Mouse (Mus musculus) heart, adult 2 months (tissue): ENCODE measurements around the gene Bmx. TPM values are rescaled to one million over a fixed set of nuclear protein-coding genes. Genes with fewer than 3 reads are reported as not detected.

Experiments
- DNase-seq, 2 experiments: peaks; one replicate each; pipeline ENCODE4 v3.0.0; 2021
- H3K27ac ChIP-seq: fragments of 200-600 bp; 2 replicates; pipeline ENCODE4 v1.8.1; 2022
- H3K27me3 ChIP-seq: fragments of 200-500 bp; 2 replicates; pipeline ENCODE4 v1.6.1; 2012; ENCODE audit warnings: mild to moderate bottlenecking, low read length, inconsistent platforms, mixed read lengths; ENCODE audit not compliant: control insufficient read depth, insufficient read depth
- H3K36me3 ChIP-seq: fragments of 200-500 bp; 2 replicates; pipeline ENCODE4 v1.6.1; 2012; ENCODE audit warnings: low read length, inconsistent platforms; ENCODE audit not compliant: control insufficient read depth, insufficient read depth
- H3K4me1 ChIP-seq: fragments of 200-500 bp; 2 replicates; pipeline ENCODE4 v1.6.1; 2011; ENCODE audit warnings: low read length; ENCODE audit not compliant: control insufficient read depth, insufficient read depth
- H3K4me3 ChIP-seq: fragments of 200-600 bp; 2 replicates; pipeline ENCODE4 v1.8.1; 2022
- H3K79me2 ChIP-seq: fragments of 200-500 bp; replicated peaks from 2 replicates; pipeline ENCODE4 v1.6.1; 2012; ENCODE audit warnings: mild to moderate bottlenecking, inconsistent platforms, low read length, moderate library complexity, mixed read lengths; ENCODE audit not compliant: control insufficient read depth, insufficient read depth
- H3K9ac ChIP-seq: fragments of 200-500 bp; 2 replicates; pipeline ENCODE4 v1.6.1; 2012; ENCODE audit warnings: low read depth, mild to moderate bottlenecking, control low read depth, inconsistent platforms, low read length, mixed read lengths
- CTCF ChIP-seq: fragments of 200-600 bp; IDR thresholded peaks from 2 replicates; pipeline ENCODE4 v1.8.1; 2022; ENCODE audit warnings: antibody characterized with exemption, mild to moderate bottlenecking, moderate library complexity
- EP300 ChIP-seq: fragments of 200-500 bp; IDR thresholded peaks from 2 replicates; pipeline ENCODE4 v1.6.1; 2011; ENCODE audit warnings: low read depth, low read length, control low read depth; ENCODE audit not compliant: insufficient read depth
- POLR2A ChIP-seq: fragments of 200-500 bp; IDR thresholded peaks from 2 replicates; pipeline ENCODE4 v1.6.1; 2011; ENCODE audit warnings: mild to moderate bottlenecking, low read depth, low read length, control low read depth; ENCODE audit not compliant: insufficient read depth
- WGBS: fragments of 180-500 bp; shearing (Covaris S2); methylation state at CpG from one replicate; pipeline ENCODE4 v1.1.7; 2018; 5-methylcytosine and 5-hydroxymethylcytosine counted together
- intact Hi-C: fragments of 180-260 bp; cut with DNase I; formaldehyde crosslinking; loops from one replicate; pipeline ENCODE4 v1.15.1; 2025
- polyA plus RNA-seq: library from polyadenylated mRNA; depleted of rRNA; stranded (reverse); fragments of >200 nt; gene quantifications from 2 replicates; pipeline ENCODE4 v1.2.3, GENCODE M21; 2012
- total RNA-seq, 2 experiments: library from RNA; stranded (reverse); gene quantifications; 2 replicates each; pipeline ENCODE4 v1.2.3; 2021

The Bmx gene
- total and polyA plus RNA-seq, 3 experiments: 1.2 to 2.3 (median 2.0) TPM

DNA sequence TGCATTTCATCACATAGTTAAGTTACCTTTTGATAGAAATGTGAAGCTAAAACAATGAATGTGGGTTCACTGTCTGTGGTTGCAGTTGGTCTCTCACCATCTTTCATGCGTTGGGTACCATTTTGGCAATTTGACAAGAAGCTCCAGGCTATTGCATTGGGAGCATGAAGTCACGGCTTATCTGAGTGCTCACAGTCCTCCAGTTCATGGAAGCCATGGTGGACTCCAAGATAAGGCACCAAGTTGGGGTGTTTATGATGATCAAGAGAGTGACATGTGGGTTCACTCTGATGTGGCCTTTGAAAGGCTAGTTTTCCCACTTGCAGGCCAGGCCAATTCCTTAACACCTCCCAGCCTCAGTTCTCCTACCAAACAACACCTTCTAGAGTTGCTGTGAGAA is 60.3 kb downstream of the Bmx start:
- Histone ChIP-seq H3K36me3 (no peaks in the 10 kb centered on the region), H3K27ac (no peak overlapping the region), H3K4me1 (no peaks in the 10 kb centered on the region), H3K9ac (no peak overlapping the region), H3K4me3 (no peak overlapping the region), H3K79me2 (no peaks in the 10 kb centered on the region), H3K27me3 (no peaks in the 10 kb centered on the region)
- intact Hi-C loops: no loop called here
- 78% methylated on average over 2 of the region's 2 CpGs for WGBS
- TF ChIP-seq EP300 (no peak), POLR2A (no peak), CTCF (no peak)
- DNase-seq: no peak

DNA sequence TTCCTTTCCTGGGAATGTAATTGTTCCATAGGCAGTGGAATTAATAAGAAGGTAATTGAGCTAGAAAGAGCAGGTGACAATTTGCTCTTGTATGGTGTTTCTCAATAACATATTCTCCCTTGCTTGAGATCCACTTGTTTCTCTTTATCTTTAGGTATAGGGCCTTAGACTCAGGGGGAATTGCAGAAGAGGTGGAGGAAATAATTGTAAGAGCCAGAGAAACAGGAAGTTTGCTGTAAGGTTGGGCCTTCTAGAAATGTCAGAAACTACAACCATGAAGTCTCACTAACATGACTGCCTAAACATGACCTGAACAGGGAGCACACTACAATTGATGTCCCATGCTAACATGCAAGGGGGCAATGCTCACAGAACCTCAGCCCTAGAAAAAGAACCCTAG is 68.1 kb downstream of the Bmx start:
- Histone ChIP-seq H3K27ac (no peak overlapping the region), H3K27me3 (no peaks in the 10 kb centered on the region), H3K79me2 (no peaks in the 10 kb centered on the region), H3K9ac (no peak overlapping the region), H3K36me3 (no peaks in the 10 kb centered on the region), H3K4me1 (no peaks in the 10 kb centered on the region), H3K4me3 (no peak overlapping the region)
- intact Hi-C loops: loop anchor here (10.0 kb wide), 1 partner anchor 1275 kb away; no protein-coding TSS in a partner anchor
- no peak for TF ChIP-seq EP300
- no peak for TF ChIP-seq POLR2A
- TF ChIP-seq CTCF: no peak
- DNase-seq: no peak

DNA sequence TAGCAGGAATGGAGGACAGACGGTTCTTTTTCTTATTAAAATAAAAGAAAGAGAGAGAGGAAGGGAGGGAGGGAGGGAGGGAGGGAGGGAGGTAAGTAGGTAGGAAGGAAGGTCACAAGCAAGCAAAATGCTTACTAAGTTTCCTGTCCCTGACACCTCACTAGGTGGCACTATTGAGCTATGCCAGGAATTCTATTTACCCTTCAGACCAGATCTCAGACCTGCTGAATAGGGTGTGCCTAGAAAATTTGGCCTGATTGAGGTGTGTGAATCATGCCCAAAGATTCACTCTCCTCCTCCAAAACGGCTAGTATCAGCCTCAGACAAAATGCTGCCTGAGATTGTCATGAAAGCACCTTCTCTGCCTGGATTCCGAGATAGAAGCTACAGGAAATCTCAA is 74.1 kb downstream of the Bmx start:
- intact Hi-C loops: loop anchor here (1.0 to 10.0 kb wide), 4 partner anchors 103 to 1269 kb away; no protein-coding TSS in a partner anchor
- WGBS: 28% methylated on average over 3 of the region's 3 CpGs

GRCm38 (mm10) chrX:164179746-164180145 is 78.2 kb downstream of the Bmx start:
- Histone ChIP-seq H3K27me3 (no peaks in the 10 kb centered on the region), H3K79me2 (no peaks in the 10 kb centered on the region), H3K36me3 (no peaks in the 10 kb centered on the region), H3K27ac (no peak overlapping the region), H3K4me3 (no peak overlapping the region), H3K9ac (no peak overlapping the region), H3K4me1 (no peaks in the 10 kb centered on the region)
- TF ChIP-seq POLR2A: no peak
- TF ChIP-seq CTCF: peak; percentile 83
- intact Hi-C loops: loop anchor here (2.0 to 10.0 kb wide), 4 partner anchors 79 to 1265 kb away; partner anchors contain the start of gene Siah1b
- WGBS: 14% methylated on average over 3 of the region's 3 CpGs
- DNase-seq: peak; percentile 4 to 22

More for the DNA sequence above, 74.1 kb downstream of the Bmx start:
- no peak overlapping the region for H3K4me3 ChIP-seq
- H3K36me3 ChIP-seq: no peaks in the 10 kb centered on the region
- no peaks in the 10 kb centered on the region for H3K79me2 ChIP-seq
- peak; percentile 5 to 17 for DNase-seq
- no peak overlapping the region for H3K27ac ChIP-seq
- no peak overlapping the region for H3K9ac ChIP-seq
- H3K27me3 ChIP-seq: no peaks in the 10 kb centered on the region
- no peak for TF ChIP-seq EP300
- peak; percentile 82 for TF ChIP-seq CTCF
- no peak for TF ChIP-seq POLR2A
- H3K4me1 ChIP-seq: no peaks in the 10 kb centered on the region

DNA sequence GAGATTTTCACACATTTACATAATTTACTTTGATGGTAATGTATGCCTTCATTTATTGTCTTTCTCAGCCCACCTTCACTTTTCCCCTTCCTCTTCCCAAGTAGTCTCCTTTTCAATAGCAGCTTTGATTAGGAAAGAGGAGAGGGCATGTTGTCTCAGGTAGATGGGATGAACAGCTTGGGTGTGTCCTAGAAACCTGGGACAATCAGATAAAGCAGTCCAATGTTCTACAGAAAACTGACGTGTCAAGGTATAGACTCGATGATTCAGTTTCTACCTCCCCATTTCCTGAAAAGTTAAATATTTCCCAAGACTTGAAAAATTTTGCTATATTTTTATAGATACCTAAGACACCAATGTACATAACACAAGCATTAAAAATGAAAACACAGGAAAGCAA is 79.1 kb downstream of the Bmx start:
- TF ChIP-seq POLR2A: no peak
- no peak for TF ChIP-seq CTCF
- no peak for DNase-seq
- Histone ChIP-seq H3K4me3 (no peak overlapping the region), H3K79me2 (no peaks in the 10 kb centered on the region), H3K9ac (no peak overlapping the region), H3K4me1 (no peaks in the 10 kb centered on the region), H3K27me3 (no peaks in the 10 kb centered on the region), H3K36me3 (no peaks in the 10 kb centered on the region), H3K27ac (no peak overlapping the region)
- WGBS: 72% methylated on average over 2 of the region's 2 CpGs
- intact Hi-C loops: loop anchor here (2.0 to 5.0 kb wide), 2 partner anchors 78 to 102 kb away; partner anchors contain the start of gene Siah1b

- WGBS: 71% methylated on average over 2 of the region's 2 CpGs
Observed at GRCm38 (mm10) chrX:164175780-164176179, 82.2 kb downstream of the Bmx start.

More at GRCm38 (mm10) chrX:164175780-164176179, 82.2 kb downstream of the Bmx start:
- TF ChIP-seq POLR2A (no peak), CTCF (no peak), EP300 (no peak)
- Histone ChIP-seq H3K27me3 (no peaks in the 10 kb centered on the region), H3K4me3 (no peak overlapping the region), H3K9ac (no peak overlapping the region), H3K36me3 (no peaks in the 10 kb centered on the region), H3K27ac (no peak overlapping the region), H3K79me2 (no peaks in the 10 kb centered on the region), H3K4me1 (no peaks in the 10 kb centered on the region)
- intact Hi-C loops: loop anchor here (5.0 kb wide), 1 partner anchor 98 kb away; the partner anchor contains the start of gene Siah1b
- no peak for DNase-seq
